Mouse (Mus musculus): Measurements from ENCODE around the gene Zfp697. TPM values are rescaled to one million over a fixed set of nuclear protein-coding genes. Genes with fewer than 3 reads are reported as not detected.
"Not testable (repeated sequence)": the region's sequence is repeated elsewhere in the genome, so short reads cannot be mapped to it uniquely, and the experiment has no call there.

Gene Zfp697
- 11.7 TPM in 2 replicates for polyA plus RNA-seq (2014; fragmentation: Nextera tagmentation; extraction: Ambion mirVana)

- H3K27me3 ChIP-seq (ENCODE audit: control insufficient read depth, insufficient read depth, low read length) = no peaks in the 10 kb centered on the region
- peak within 1 kb of the TSS; percentile 75 for H3K4me2 ChIP-seq (ENCODE audit: low read depth)
- H3K36me3 ChIP-seq (ENCODE audit: control insufficient read depth, insufficient read depth, low read length) = no peaks in the 10 kb centered on the region
- peaks cover 8% of the 10 kb centered on the region for H3K4me1 ChIP-seq (ENCODE audit: control insufficient read depth, insufficient read depth, low read length)
- DNase-seq (ENCODE audit: low spot score) = peak; percentile 84
- H3K27ac ChIP-seq (ENCODE audit: low read depth, low read length) = peak within 1 kb of the TSS; percentile 83
- H3K9ac ChIP-seq (ENCODE audit: low read length) = peak within 1 kb of the TSS; percentile 96
- ATAC-seq (ENCODE audit: insufficient read depth, low FRiP score, low TSS enrichment) = peak; percentile 92
- peak within 1 kb of the TSS; percentile 89 for H3K4me3 ChIP-seq (ENCODE audit: low read depth, low read length)
- H3K9me3 ChIP-seq (ENCODE audit: control insufficient read depth, low read length) = no peaks in the 10 kb centered on the region
- WGBS = under 1% methylated on average over 42 of the region's 42 CpGs
Measured at GRCm38 (mm10) chr3:98382246-98382939, at the start of gene Zfp697. Gene Zfp697, plus strand, starts transcription at chr3:98382461.

GRCm38 (mm10) chr3:98334010-98334409 lies 48.3 kb upstream of the Zfp697 start:
- Histone ChIP-seq H3K27me3 (ENCODE audit: control insufficient read depth, insufficient read depth, low read length) (no peaks in the 10 kb centered on the region), H3K27ac (ENCODE audit: low read depth, low read length) (no peak overlapping the region), H3K9me3 (ENCODE audit: control insufficient read depth, low read length) (no peaks in the 10 kb centered on the region), H3K36me3 (ENCODE audit: control insufficient read depth, insufficient read depth, low read length) (no peaks in the 10 kb centered on the region), H3K4me3 (ENCODE audit: low read depth, low read length) (no peak overlapping the region), H3K4me1 (ENCODE audit: control insufficient read depth, insufficient read depth, low read length) (peaks cover 24% of the 10 kb centered on the region), H3K9ac (ENCODE audit: low read length) (no peak overlapping the region), H3K4me2 (ENCODE audit: low read depth) (no peak overlapping the region)
- no peak for ATAC-seq (ENCODE audit: insufficient read depth, low FRiP score, low TSS enrichment)
- 81% methylated on average over 2 of the region's 2 CpGs for WGBS
- DNase-seq (ENCODE audit: low spot score) = no peak

DNA sequence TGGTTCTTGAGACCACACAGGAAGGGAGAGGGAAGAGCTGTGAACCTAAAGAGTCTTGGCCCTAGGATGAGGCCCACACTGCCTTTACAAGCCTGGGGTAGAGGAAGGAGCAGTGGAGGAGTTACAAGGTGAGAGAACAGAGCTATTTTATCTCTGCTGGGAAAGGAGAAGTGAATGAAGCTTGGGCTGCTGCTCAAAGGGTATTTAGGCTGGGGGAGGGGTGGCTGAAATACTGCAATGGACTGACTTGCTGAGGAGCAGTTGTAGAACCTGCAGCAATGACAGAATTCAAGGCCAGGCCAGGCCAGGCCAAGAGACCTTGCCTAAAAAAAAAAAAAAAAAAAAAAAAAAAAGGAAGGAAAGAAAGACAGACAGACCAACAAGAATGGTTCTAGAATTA lies 46.9 kb upstream of the Zfp697 start:
- H3K9me3 ChIP-seq (ENCODE audit: control insufficient read depth, low read length) = no peaks in the 10 kb centered on the region
- H3K36me3 ChIP-seq (ENCODE audit: control insufficient read depth, insufficient read depth, low read length) = no peaks in the 10 kb centered on the region
- ATAC-seq (ENCODE audit: insufficient read depth, low FRiP score, low TSS enrichment) (no peak), DNase-seq (ENCODE audit: low spot score) (no peak)
- H3K4me3 ChIP-seq (ENCODE audit: low read depth, low read length) = no peak overlapping the region
- no peak overlapping the region for H3K27ac ChIP-seq (ENCODE audit: low read depth, low read length)
- no peaks in the 10 kb centered on the region for H3K27me3 ChIP-seq (ENCODE audit: control insufficient read depth, insufficient read depth, low read length)
- H3K9ac ChIP-seq (ENCODE audit: low read length) = no peak overlapping the region
- no peak overlapping the region for H3K4me2 ChIP-seq (ENCODE audit: low read depth)
- peaks cover 24% of the 10 kb centered on the region for H3K4me1 ChIP-seq (ENCODE audit: control insufficient read depth, insufficient read depth, low read length)

DNA sequence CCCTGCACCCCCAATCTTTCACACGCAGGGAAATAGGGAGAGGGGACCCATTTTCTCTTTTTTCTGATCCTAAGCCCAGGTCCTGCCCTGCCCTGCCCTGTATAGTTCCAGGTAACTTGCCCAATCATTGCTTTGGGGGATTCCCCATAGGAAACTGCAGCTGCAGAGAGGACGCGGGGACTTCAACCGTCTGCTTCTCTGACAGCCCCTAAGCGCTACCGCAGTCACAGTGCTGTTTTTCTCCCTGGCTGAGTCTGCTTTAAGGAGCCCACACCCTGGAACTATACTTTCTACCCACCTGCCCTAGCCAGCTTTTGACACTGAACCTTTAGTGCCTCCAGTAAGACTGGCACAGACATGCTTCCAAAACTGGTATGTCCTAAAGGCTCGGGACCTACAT lies 46.4 kb upstream of the Zfp697 start:
- H3K27me3 ChIP-seq (ENCODE audit: control insufficient read depth, insufficient read depth, low read length) = no peaks in the 10 kb centered on the region
- no peaks in the 10 kb centered on the region for H3K36me3 ChIP-seq (ENCODE audit: control insufficient read depth, insufficient read depth, low read length)
- H3K4me2 ChIP-seq (ENCODE audit: low read depth) = no peak overlapping the region
- H3K27ac ChIP-seq (ENCODE audit: low read depth, low read length) = no peak overlapping the region
- WGBS = 79% methylated on average over 7 of the region's 7 CpGs
- no peaks in the 10 kb centered on the region for H3K9me3 ChIP-seq (ENCODE audit: control insufficient read depth, low read length)
- H3K4me1 ChIP-seq (ENCODE audit: control insufficient read depth, insufficient read depth, low read length) = peaks cover 24% of the 10 kb centered on the region
- H3K9ac ChIP-seq (ENCODE audit: low read length) = no peak overlapping the region
- no peak overlapping the region for H3K4me3 ChIP-seq (ENCODE audit: low read depth, low read length)
- DNase-seq (ENCODE audit: low spot score) (no peak), ATAC-seq (ENCODE audit: insufficient read depth, low FRiP score, low TSS enrichment) (no peak)

DNA sequence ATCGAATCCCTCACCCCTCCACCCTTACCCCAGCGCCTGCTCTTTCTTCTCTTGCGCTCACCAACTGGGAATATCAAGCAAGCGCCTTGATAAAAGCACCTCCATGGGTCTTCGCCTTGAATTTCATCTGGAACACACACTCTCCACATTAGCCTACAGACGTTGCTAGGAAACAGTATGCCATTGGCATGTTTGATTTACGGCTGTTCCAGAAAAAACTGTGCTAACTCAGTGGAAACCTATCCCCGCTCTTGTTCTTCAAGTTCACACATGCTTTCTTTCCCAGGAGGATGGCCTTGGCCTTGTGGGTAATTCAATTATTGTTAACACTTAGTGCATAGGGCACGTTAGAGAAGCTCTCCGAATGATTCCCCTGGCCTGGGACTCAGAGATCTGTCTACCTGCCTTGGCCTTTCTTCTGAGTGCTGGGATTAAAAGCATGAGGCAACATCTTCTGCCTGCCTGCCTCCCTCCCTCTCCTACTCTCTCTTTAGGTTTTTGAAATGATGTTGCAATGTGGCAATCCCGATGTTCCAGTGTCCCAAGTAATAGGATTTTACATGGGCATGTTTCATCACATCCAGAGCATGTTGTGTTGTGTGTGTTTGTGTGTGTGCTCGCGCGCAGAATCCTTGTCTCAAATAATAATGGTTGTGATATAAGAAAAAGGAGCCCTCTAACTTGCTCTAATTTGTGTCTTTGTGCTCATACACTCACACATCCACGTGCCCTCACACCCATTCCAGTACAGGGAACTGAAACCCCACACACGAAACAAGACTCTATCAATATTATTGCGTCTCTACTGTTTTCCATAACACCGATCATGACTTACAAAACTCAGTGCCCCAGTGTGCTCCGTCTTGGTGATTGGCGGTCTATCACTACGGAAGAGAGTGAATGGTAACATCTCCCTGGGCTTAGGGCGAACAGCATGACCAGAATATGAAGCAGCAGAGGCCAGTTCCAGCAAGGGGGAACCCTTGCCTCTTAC lies 45.3 kb upstream of the Zfp697 start:
- H3K4me3 ChIP-seq (ENCODE audit: low read depth, low read length) = no peak overlapping the region
- no peaks in the 10 kb centered on the region for H3K36me3 ChIP-seq (ENCODE audit: control insufficient read depth, insufficient read depth, low read length)
- no peak overlapping the region for H3K9ac ChIP-seq (ENCODE audit: low read length)
- peak; percentile 60 for DNase-seq (ENCODE audit: low spot score)
- no peaks in the 10 kb centered on the region for H3K9me3 ChIP-seq (ENCODE audit: control insufficient read depth, low read length)
- 71% methylated on average over 22 of the region's 22 CpGs for WGBS
- H3K4me1 ChIP-seq (ENCODE audit: control insufficient read depth, insufficient read depth, low read length) = peaks cover 24% of the 10 kb centered on the region
- H3K27me3 ChIP-seq (ENCODE audit: control insufficient read depth, insufficient read depth, low read length) = no peaks in the 10 kb centered on the region
- peak; percentile 32; the same call in 1 of the 2 replicates for ATAC-seq (ENCODE audit: insufficient read depth, low FRiP score, low TSS enrichment)
- H3K4me2 ChIP-seq (ENCODE audit: low read depth) = peak overlapping the region; percentile 92; the same call in 1 of the 2 replicates
- no peak overlapping the region for H3K27ac ChIP-seq (ENCODE audit: low read depth, low read length)

DNA sequence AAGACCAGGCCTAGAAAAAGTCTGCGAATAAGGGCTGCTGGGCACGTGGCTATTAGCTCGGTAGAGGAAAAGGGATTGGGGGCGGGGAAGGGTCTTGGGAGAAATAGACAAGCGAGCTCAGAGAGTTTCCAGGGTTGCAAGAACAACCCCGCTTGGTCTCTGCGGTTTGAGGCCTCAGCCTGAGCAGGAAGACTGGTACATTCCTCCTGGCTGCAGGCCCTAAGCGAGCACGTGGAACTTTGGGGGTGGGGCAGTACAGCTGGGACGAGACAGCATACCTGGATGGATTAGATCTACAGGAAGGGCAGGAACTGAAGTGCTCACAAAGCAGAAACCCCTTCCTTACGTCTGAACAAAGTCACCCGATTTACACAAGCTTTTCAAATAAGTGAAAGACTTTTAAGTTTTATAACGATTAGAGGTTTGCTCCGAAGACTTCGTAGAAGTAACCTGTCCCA lies 43.6 kb upstream of the Zfp697 start:
- Histone ChIP-seq H3K27ac (ENCODE audit: low read depth, low read length) (no peak overlapping the region), H3K4me1 (ENCODE audit: control insufficient read depth, insufficient read depth, low read length) (peaks cover 24% of the 10 kb centered on the region), H3K9me3 (ENCODE audit: control insufficient read depth, low read length) (no peaks in the 10 kb centered on the region), H3K36me3 (ENCODE audit: control insufficient read depth, insufficient read depth, low read length) (no peaks in the 10 kb centered on the region), H3K4me2 (ENCODE audit: low read depth) (peak overlapping the region; percentile 92), H3K4me3 (ENCODE audit: low read depth, low read length) (peak overlapping the region; percentile 76), H3K9ac (ENCODE audit: low read length) (peak overlapping the region; percentile 82), H3K27me3 (ENCODE audit: control insufficient read depth, insufficient read depth, low read length) (no peaks in the 10 kb centered on the region)
- ATAC-seq (ENCODE audit: insufficient read depth, low FRiP score, low TSS enrichment) (peak; percentile 21; the same call in 1 of the 2 replicates), DNase-seq (ENCODE audit: low spot score) (peak; percentile 60)
- WGBS = 5% methylated on average over 15 of the region's 15 CpGs

- Histone ChIP-seq H3K27ac (ENCODE audit: low read depth, low read length) (peak overlapping the region; percentile 29; the same call in 1 of the 2 replicates), H3K4me3 (ENCODE audit: low read depth, low read length) (peak overlapping the region; percentile 76), H3K27me3 (ENCODE audit: control insufficient read depth, insufficient read depth, low read length) (no peaks in the 10 kb centered on the region), H3K4me1 (ENCODE audit: control insufficient read depth, insufficient read depth, low read length) (peaks cover 24% of the 10 kb centered on the region), H3K36me3 (ENCODE audit: control insufficient read depth, insufficient read depth, low read length) (no peaks in the 10 kb centered on the region), H3K9me3 (ENCODE audit: control insufficient read depth, low read length) (no peaks in the 10 kb centered on the region), H3K9ac (ENCODE audit: low read length) (peak overlapping the region; percentile 82), H3K4me2 (ENCODE audit: low read depth) (peak overlapping the region; percentile 92)
- ATAC-seq (ENCODE audit: insufficient read depth, low FRiP score, low TSS enrichment) = peak; percentile 66
- WGBS = under 1% methylated on average over 46 of the region's 46 CpGs
- peak; percentile 53 for DNase-seq (ENCODE audit: low spot score)
Measured at GRCm38 (mm10) chr3:98339097-98339705, 43.1 kb upstream of the Zfp697 start.

DNA sequence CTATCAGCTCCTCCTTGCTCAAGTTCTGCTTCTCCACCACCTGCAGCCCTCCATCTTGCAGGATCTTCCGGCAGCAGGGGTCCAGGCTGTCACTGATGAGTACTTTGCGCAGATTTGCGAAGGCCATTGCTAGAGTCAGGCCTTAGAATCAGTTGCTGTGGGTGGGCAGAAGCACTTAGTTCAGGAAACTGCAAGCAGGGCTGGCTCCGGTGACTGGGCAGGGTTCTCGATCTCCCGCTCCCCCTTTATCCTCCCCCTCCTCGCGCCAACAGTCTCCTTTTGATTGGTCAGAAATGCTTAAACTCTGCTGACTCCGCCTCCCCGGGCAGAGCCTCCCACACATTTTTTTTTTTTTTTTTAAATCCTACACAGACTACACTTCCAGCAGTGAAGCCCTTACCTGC lies 42.6 kb upstream of the Zfp697 start, which contains the start of gene Phgdh:
TSS of gene Phgdh (minus strand) at position 285 of the 404 bp plus-strand sequence.
- Histone ChIP-seq H3K4me3 (ENCODE audit: low read depth, low read length) (peak within 1 kb of the TSS; percentile 76), H3K4me1 (ENCODE audit: control insufficient read depth, insufficient read depth, low read length) (peaks cover 24% of the 10 kb centered on the region), H3K27ac (ENCODE audit: low read depth, low read length) (peak within 1 kb of the TSS; percentile 29; the same call in 1 of the 2 replicates), H3K4me2 (ENCODE audit: low read depth) (peak within 1 kb of the TSS; percentile 92), H3K9ac (ENCODE audit: low read length) (peak within 1 kb of the TSS; percentile 82)
- H3K9me3 ChIP-seq (ENCODE audit: control insufficient read depth, low read length); H3K27me3 ChIP-seq (ENCODE audit: control insufficient read depth, insufficient read depth, low read length); H3K36me3 ChIP-seq (ENCODE audit: control insufficient read depth, insufficient read depth, low read length): not testable (repeated sequence)
- DNase-seq (ENCODE audit: low spot score) = peak; percentile 84
- 0% methylated on average over 10 of the region's 10 CpGs for WGBS
- ATAC-seq (ENCODE audit: insufficient read depth, low FRiP score, low TSS enrichment) = peak; percentile 82
